Mouse (Mus musculus) heart, adult 2 months (tissue): ENCODE data around the gene Gm42669. TPM values are rescaled to one million over a fixed set of nuclear protein-coding genes. Genes with fewer than 3 reads are reported as not detected.

ENCODE experiments used
- DNase-seq, 2 experiments: peaks; one replicate each; pipeline ENCODE4 v3.0.0; 2021
- H3K27ac ChIP-seq: fragments of 200-600 bp; 2 replicates; pipeline ENCODE4 v1.8.1; 2022
- H3K27me3 ChIP-seq: fragments of 200-500 bp; 2 replicates; pipeline ENCODE4 v1.6.1; 2012; ENCODE audit warnings: mild to moderate bottlenecking, low read length, inconsistent platforms, mixed read lengths; ENCODE audit not compliant: control insufficient read depth, insufficient read depth
- H3K36me3 ChIP-seq: fragments of 200-500 bp; 2 replicates; pipeline ENCODE4 v1.6.1; 2012; ENCODE audit warnings: low read length, inconsistent platforms; ENCODE audit not compliant: control insufficient read depth, insufficient read depth
- H3K4me1 ChIP-seq: fragments of 200-500 bp; 2 replicates; pipeline ENCODE4 v1.6.1; 2011; ENCODE audit warnings: low read length; ENCODE audit not compliant: control insufficient read depth, insufficient read depth
- H3K4me3 ChIP-seq: fragments of 200-600 bp; 2 replicates; pipeline ENCODE4 v1.8.1; 2022
- H3K79me2 ChIP-seq: fragments of 200-500 bp; replicated peaks from 2 replicates; pipeline ENCODE4 v1.6.1; 2012; ENCODE audit warnings: mild to moderate bottlenecking, inconsistent platforms, low read length, moderate library complexity, mixed read lengths; ENCODE audit not compliant: control insufficient read depth, insufficient read depth
- H3K9ac ChIP-seq: fragments of 200-500 bp; 2 replicates; pipeline ENCODE4 v1.6.1; 2012; ENCODE audit warnings: low read depth, mild to moderate bottlenecking, control low read depth, inconsistent platforms, low read length, mixed read lengths
- CTCF ChIP-seq: fragments of 200-600 bp; IDR thresholded peaks from 2 replicates; pipeline ENCODE4 v1.8.1; 2022; ENCODE audit warnings: antibody characterized with exemption, mild to moderate bottlenecking, moderate library complexity
- EP300 ChIP-seq: fragments of 200-500 bp; IDR thresholded peaks from 2 replicates; pipeline ENCODE4 v1.6.1; 2011; ENCODE audit warnings: low read depth, low read length, control low read depth; ENCODE audit not compliant: insufficient read depth
- POLR2A ChIP-seq: fragments of 200-500 bp; IDR thresholded peaks from 2 replicates; pipeline ENCODE4 v1.6.1; 2011; ENCODE audit warnings: mild to moderate bottlenecking, low read depth, low read length, control low read depth; ENCODE audit not compliant: insufficient read depth
- WGBS: fragments of 180-500 bp; shearing (Covaris S2); methylation state at CpG from one replicate; pipeline ENCODE4 v1.1.7; 2018; 5-methylcytosine and 5-hydroxymethylcytosine counted together
- intact Hi-C: fragments of 180-260 bp; cut with DNase I; formaldehyde crosslinking; loops from one replicate; pipeline ENCODE4 v1.15.1; 2025
- polyA plus RNA-seq: library from polyadenylated mRNA; depleted of rRNA; stranded (reverse); fragments of >200 nt; gene quantifications from 2 replicates; pipeline ENCODE4 v1.2.3, GENCODE M21; 2012
- total RNA-seq, 2 experiments: library from RNA; stranded (reverse); gene quantifications; 2 replicates each; pipeline ENCODE4 v1.2.3; 2021

The Gm42669 gene
- total and polyA plus RNA-seq, 3 experiments = 0.08 TPM; not detected in 2

GRCm38 (mm10) chr5:107488996-107489395, 18.4 kb upstream of the Gm42669 start:
- Histone ChIP-seq H3K4me1 (no peaks in the 10 kb centered on the region), H3K36me3 (no peaks in the 10 kb centered on the region), H3K27ac (no peak overlapping the region), H3K27me3 (no peaks in the 10 kb centered on the region), H3K79me2 (no peaks in the 10 kb centered on the region), H3K9ac (no peak overlapping the region), H3K4me3 (no peak overlapping the region)
- intact Hi-C loops = no loop called here
- TF ChIP-seq CTCF = no peak
- no peak for TF ChIP-seq EP300
- no peak for TF ChIP-seq POLR2A
- DNase-seq = no peak
- WGBS = 64% methylated on average over 4 of the region's 4 CpGs

GRCm38 (mm10) chr5:107491036-107491435, 16.4 kb upstream of the Gm42669 start:
- intact Hi-C loops = no loop called here
- Histone ChIP-seq H3K27me3 (no peaks in the 10 kb centered on the region), H3K36me3 (no peaks in the 10 kb centered on the region), H3K27ac (no peak overlapping the region), H3K9ac (no peak overlapping the region), H3K4me3 (no peak overlapping the region), H3K4me1 (no peaks in the 10 kb centered on the region), H3K79me2 (no peaks in the 10 kb centered on the region)
- no peak for DNase-seq
- 82% methylated on average over 9 of the region's 9 CpGs for WGBS
- TF ChIP-seq POLR2A = no peak
- TF ChIP-seq EP300 = no peak
- no peak for TF ChIP-seq CTCF

GRCm38 (mm10) chr5:107492471-107492870, 14.9 kb upstream of the Gm42669 start:
- WGBS = 95% methylated on average over 2 of the region's 2 CpGs
- intact Hi-C loops = no loop called here
- H3K4me3 ChIP-seq = no peak overlapping the region

GRCm38 (mm10) chr5:107494759-107495158, 12.7 kb upstream of the Gm42669 start:
- H3K27ac ChIP-seq = no peak overlapping the region
- H3K27me3 ChIP-seq = no peaks in the 10 kb centered on the region
- no peaks in the 10 kb centered on the region for H3K79me2 ChIP-seq
- H3K4me1 ChIP-seq = no peaks in the 10 kb centered on the region
- H3K36me3 ChIP-seq = no peaks in the 10 kb centered on the region
- no peak overlapping the region for H3K4me3 ChIP-seq
- no peak for DNase-seq
- no peak overlapping the region for H3K9ac ChIP-seq
- intact Hi-C loops = no loop called here
- TF ChIP-seq EP300 (no peak), CTCF (peak; percentile 43)
- 98% methylated on average over 5 of the region's 5 CpGs for WGBS

More at GRCm38 (mm10) chr5:107492471-107492870, 14.9 kb upstream of the Gm42669 start:
- no peaks in the 10 kb centered on the region for H3K79me2 ChIP-seq
- no peaks in the 10 kb centered on the region for H3K4me1 ChIP-seq
- H3K27ac ChIP-seq = no peak overlapping the region
- no peak overlapping the region for H3K9ac ChIP-seq
- no peak for TF ChIP-seq EP300
- no peak for TF ChIP-seq POLR2A
- no peak for TF ChIP-seq CTCF
- no peak for DNase-seq
- H3K36me3 ChIP-seq = no peaks in the 10 kb centered on the region
- no peaks in the 10 kb centered on the region for H3K27me3 ChIP-seq

GRCm38 (mm10) chr5:107496047-107496446, 11.4 kb upstream of the Gm42669 start:
- H3K36me3 ChIP-seq = no peaks in the 10 kb centered on the region
- intact Hi-C loops = no loop called here
- 84% methylated on average over 2 of the region's 2 CpGs for WGBS
- H3K4me3 ChIP-seq = no peak overlapping the region
- no peaks in the 10 kb centered on the region for H3K27me3 ChIP-seq
- no peaks in the 10 kb centered on the region for H3K79me2 ChIP-seq
- no peak overlapping the region for H3K9ac ChIP-seq
- DNase-seq = no peak
- no peak for TF ChIP-seq CTCF
- H3K27ac ChIP-seq = no peak overlapping the region
- H3K4me1 ChIP-seq = no peaks in the 10 kb centered on the region

- Histone ChIP-seq H3K9ac (no peak overlapping the region), H3K4me3 (no peak overlapping the region), H3K27me3 (no peaks in the 10 kb centered on the region), H3K4me1 (no peaks in the 10 kb centered on the region), H3K36me3 (no peaks in the 10 kb centered on the region), H3K79me2 (no peaks in the 10 kb centered on the region), H3K27ac (no peak overlapping the region)
- 74% methylated on average over 10 of the region's 10 CpGs for WGBS
- TF ChIP-seq POLR2A = no peak
- TF ChIP-seq CTCF = no peak
- no peak for TF ChIP-seq EP300
- intact Hi-C loops = no loop called here
- DNase-seq = no peak
These were observed 9.6 kb upstream of the Gm42669 start for GRCm38 (mm10) chr5:107497519-107498501.
